Comparison of ENCODE assay signal across 8 mouse cellular contexts in the genomic region with DNA sequence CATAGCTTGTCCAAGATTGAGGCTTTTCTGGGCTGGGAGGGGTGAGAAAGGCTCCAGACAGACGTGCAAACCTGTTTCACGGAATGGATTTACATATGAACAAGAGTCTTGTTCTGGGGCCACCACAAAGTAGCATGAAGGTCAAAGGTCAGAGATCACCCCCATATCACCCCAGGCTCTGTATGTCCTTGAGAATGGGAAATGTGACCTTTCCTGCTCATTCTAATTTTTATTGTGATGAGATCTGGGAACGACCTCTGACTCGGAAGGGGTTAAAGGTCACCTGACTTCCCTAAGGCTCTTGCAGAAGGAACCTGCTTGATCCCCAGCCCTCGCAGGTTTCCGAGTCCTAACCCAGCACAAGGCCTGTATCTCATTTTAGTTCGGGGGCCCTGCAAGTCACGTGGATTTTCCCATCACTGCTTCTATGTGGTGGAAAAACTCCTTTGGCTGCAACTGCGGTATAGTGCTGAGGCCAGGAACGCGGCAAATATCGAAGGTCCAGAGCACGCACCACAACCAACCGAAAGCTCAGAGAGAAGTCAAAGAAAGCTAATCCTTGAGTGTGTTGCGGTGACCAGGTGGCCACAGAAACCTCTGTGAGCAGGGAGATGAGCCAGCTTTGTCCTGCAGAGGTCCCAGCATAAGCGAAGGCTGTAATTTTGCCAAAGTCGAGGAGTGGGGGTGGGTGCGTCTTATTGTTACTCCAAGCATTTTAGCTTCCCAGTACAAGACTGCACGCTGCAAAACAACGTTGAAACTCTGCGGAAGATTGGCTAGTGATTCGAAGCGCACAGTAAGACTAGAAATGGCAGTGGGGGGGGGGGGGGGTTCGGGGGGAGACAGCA.
A peak's percentile ranks its signal among the peaks of the same experiment; 100 is the strongest.
DNase-seq lines count a peak whose midpoint lies in the region; ATAC-seq and TF ChIP-seq lines count a peak whose summit lies in the region.

No protein-coding gene starts in this region.

- no peak for TF ChIP-seq CTCF in E14TG2a.4 (conservative IDR thresholded peaks at IDR 0.05; ENCODE audit: low read length)
- no peak for TF ChIP-seq CTCF in thymus, adult 2 months (IDR thresholded peaks at IDR 0.05; ENCODE audit: borderline replicate concordance, control insufficient read depth, extremely low read depth, insufficient read depth, low read length, poor library complexity)

- no peak for ATAC-seq in heart, embryonic 12.5 days (ENCODE audit: insufficient number of reproducible peaks, low FRiP score)

- no peaks in the 10 kb centered on the region for H3K36me3 ChIP-seq in heart, embryonic 12.5 days
- no peaks in the 10 kb centered on the region for H3K36me3 ChIP-seq in E14TG2a.4 (ENCODE audit: insufficient read depth, low read length)
- no peaks in the 10 kb centered on the region for H3K36me3 ChIP-seq in embryonic facial prominence, embryonic 10.5 days (replicated peaks)
- H3K36me3 ChIP-seq in limb, embryonic 10.5 days: no peaks in the 10 kb centered on the region
- no peaks in the 10 kb centered on the region for H3K36me3 ChIP-seq in thymus, adult 2 months (ENCODE audit: control insufficient read depth, insufficient read depth, low read length)

- DNase-seq in heart, postnatal 10 days: no peak
- DNase-seq in embryonic facial prominence, embryonic 10.5 days (ENCODE audit: low spot score): peak; percentile 47
- DNase-seq in limb, embryonic 10.5 days (ENCODE audit: low spot score): peak; percentile 47
- no peak for DNase-seq in urinary bladder, postnatal 14 days (ENCODE audit: low spot score)
- DNase-seq in thymus, postnatal 36 days: no peak
- DNase-seq in thymus, adult 2 months: no peak

- no peak for TF ChIP-seq POLR2A in thymus, adult 2 months (IDR thresholded peaks at IDR 0.05; ENCODE audit: control insufficient read depth, extremely low read depth, insufficient read depth, low read length, poor library complexity)

- intact Hi-C loops in heart, postnatal 10 days (cut with DNase I): no loop called here

- no peak overlapping the region for H3K27ac ChIP-seq in heart, embryonic 12.5 days (ENCODE audit: poor library complexity, severe bottlenecking)
- H3K27ac ChIP-seq in embryonic facial prominence, embryonic 10.5 days (replicated peaks): peak overlapping the region; percentile 78
- peak overlapping the region; percentile 77 for H3K27ac ChIP-seq in limb, embryonic 10.5 days
- H3K27ac ChIP-seq in thymus, adult 2 months (ENCODE audit: control insufficient read depth, insufficient read depth, low read length): no peak overlapping the region

- H3K9me3 ChIP-seq in heart, embryonic 12.5 days (replicated peaks): 0 out of 2 replicates have a peak, but pooled peaks cover 5% of the 10 kb centered on the region
- peaks cover 6% of the 10 kb centered on the region for H3K9me3 ChIP-seq in E14TG2a.4 (ENCODE audit: low read length)
- H3K9me3 ChIP-seq in embryonic facial prominence, embryonic 10.5 days: no peaks in the 10 kb centered on the region
- no peaks in the 10 kb centered on the region for H3K9me3 ChIP-seq in limb, embryonic 10.5 days (replicated peaks)

- 46% methylated on average over 24 of the region's 24 CpGs for WGBS in heart, embryonic 12.5 days
- 14% methylated on average over 24 of the region's 24 CpGs for WGBS in embryonic facial prominence, embryonic 10.5 days
- 31% methylated on average over 24 of the region's 24 CpGs for WGBS in limb, embryonic 10.5 days
- WGBS in thymus, adult 2 months: 87% methylated on average over 24 of the region's 24 CpGs

- no peak overlapping the region for H3K9ac ChIP-seq in heart, embryonic 12.5 days

- peak overlapping the region; percentile 35; the same call in 1 of the 2 replicates for H3K4me3 ChIP-seq in heart, embryonic 12.5 days
- peak overlapping the region; percentile 67 for H3K4me3 ChIP-seq in E14TG2a.4 (replicated peaks; ENCODE audit: low read length)
- H3K4me3 ChIP-seq in embryonic facial prominence, embryonic 10.5 days: peak overlapping the region; percentile 52
- peak overlapping the region; percentile 48 for H3K4me3 ChIP-seq in limb, embryonic 10.5 days
- no peak overlapping the region for H3K4me3 ChIP-seq in thymus, adult 2 months (ENCODE audit: control insufficient read depth, insufficient read depth, low read length)

- H3K27me3 ChIP-seq in heart, embryonic 12.5 days (replicated peaks): peaks cover 17% of the 10 kb centered on the region
- no peaks in the 10 kb centered on the region for H3K27me3 ChIP-seq in E14TG2a.4 (ENCODE audit: insufficient read depth, low read length)
- H3K27me3 ChIP-seq in embryonic facial prominence, embryonic 10.5 days (replicated peaks; ENCODE audit: low read depth, poor library complexity, severe bottlenecking): peaks cover 8% of the 10 kb centered on the region; the same call in 1 of the 2 replicates
- H3K27me3 ChIP-seq in limb, embryonic 10.5 days (ENCODE audit: low read depth, poor library complexity, severe bottlenecking): no peaks in the 10 kb centered on the region
- H3K27me3 ChIP-seq in thymus, adult 2 months (ENCODE audit: control insufficient read depth, insufficient read depth, low read length): no peaks in the 10 kb centered on the region

- peak overlapping the region; percentile 65 for H3K4me2 ChIP-seq in heart, embryonic 12.5 days

- H3K4me1 ChIP-seq in heart, embryonic 12.5 days (replicated peaks): peaks cover 38% of the 10 kb centered on the region
- peaks cover 42% of the 10 kb centered on the region for H3K4me1 ChIP-seq in E14TG2a.4 (replicated peaks; ENCODE audit: low read depth, low read length)
- peaks cover 43% of the 10 kb centered on the region for H3K4me1 ChIP-seq in embryonic facial prominence, embryonic 10.5 days
- H3K4me1 ChIP-seq in limb, embryonic 10.5 days: peaks cover 23% of the 10 kb centered on the region
- no peaks in the 10 kb centered on the region; the same call in 1 of the 2 replicates for H3K4me1 ChIP-seq in thymus, adult 2 months (replicated peaks; ENCODE audit: control insufficient read depth, insufficient read depth, low read length)

Comparison
In these comparisons a context has a peak if more than half of its experiments do, and no peak if none do; other contexts are left out.
1. H3K27ac ChIP-seq: peak in embryonic facial prominence, embryonic 10.5 days (single experiment) and limb, embryonic 10.5 days (single experiment); none in heart, embryonic 12.5 days (single experiment) and thymus, adult 2 months (single experiment).
2. DNase-seq: peak in embryonic facial prominence, embryonic 10.5 days (single experiment) and limb, embryonic 10.5 days (single experiment); none in heart, postnatal 10 days (0 of 2), urinary bladder, postnatal 14 days (single experiment), thymus, postnatal 36 days (0 of 2) and thymus, adult 2 months (single experiment).